Mouse (Mus musculus) liver, embryonic 14.5 days (tissue): Measurements from ENCODE around the gene March8.

Source experiments
- CTCF ChIP-seq: IDR thresholded peaks from 2 replicates; pipeline ENCODE4 v1.5.1; 2016; ENCODE audit warnings: antibody characterized with exemption, low read depth, control low read depth
- EP300 ChIP-seq: IDR thresholded peaks from 2 replicates; pipeline ENCODE4 v1.6.1; 2016; ENCODE audit warnings: antibody characterized with exemption, low read depth

DNA sequence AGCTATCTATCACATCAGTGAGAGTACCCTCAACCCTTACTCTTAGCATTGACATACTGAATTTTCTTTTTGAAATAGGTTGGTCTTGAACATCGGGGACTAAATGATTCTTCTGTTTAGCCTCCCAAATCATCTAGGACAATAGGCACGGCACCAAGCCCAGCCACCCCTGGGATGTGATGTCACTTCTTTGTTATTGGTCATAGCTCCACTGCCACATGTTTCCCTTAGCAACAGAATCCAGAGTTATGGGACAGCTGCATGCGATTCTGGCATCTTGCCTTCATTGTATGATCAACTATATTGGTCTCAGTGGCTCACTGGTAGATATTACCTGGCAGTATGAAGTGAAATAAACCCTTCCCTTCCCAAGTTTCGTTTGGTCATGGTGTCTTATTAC, 102.6 kb downstream of the March8 start:
- TF ChIP-seq CTCF (no peak), EP300 (no peak)
